Mouse (Mus musculus): Measurements from ENCODE around the gene Mindy3.
"Not testable (repeated sequence)": the region's sequence is repeated elsewhere in the genome, so short reads cannot be mapped to it uniquely, and the experiment has no call there.

The Mindy3 gene

DNA sequence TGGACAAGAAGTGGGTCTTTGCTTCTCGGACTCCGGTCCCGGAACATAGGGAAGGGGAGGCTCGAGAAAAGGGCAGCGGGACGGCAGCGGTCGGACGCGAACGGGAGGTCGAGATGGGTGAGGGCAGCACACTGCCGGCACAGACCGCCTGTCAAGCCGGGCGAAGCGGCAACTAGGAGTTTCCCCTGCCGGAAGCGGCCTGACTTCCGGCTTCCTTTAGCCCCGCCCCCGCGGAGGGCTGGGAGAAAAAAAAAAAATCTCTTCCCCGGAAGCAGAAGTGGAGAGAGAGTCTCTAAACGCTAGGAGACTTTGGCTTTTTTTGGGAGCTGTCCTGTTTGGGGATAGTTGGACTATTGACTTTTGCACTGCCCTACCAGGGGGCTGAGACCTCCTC, at the start of gene Mindy3:
Mindy3 (minus strand) TSS at position 209 of the 394 bp plus-strand sequence.
- DNase-seq: peak; percentile 82 to 87

DNA sequence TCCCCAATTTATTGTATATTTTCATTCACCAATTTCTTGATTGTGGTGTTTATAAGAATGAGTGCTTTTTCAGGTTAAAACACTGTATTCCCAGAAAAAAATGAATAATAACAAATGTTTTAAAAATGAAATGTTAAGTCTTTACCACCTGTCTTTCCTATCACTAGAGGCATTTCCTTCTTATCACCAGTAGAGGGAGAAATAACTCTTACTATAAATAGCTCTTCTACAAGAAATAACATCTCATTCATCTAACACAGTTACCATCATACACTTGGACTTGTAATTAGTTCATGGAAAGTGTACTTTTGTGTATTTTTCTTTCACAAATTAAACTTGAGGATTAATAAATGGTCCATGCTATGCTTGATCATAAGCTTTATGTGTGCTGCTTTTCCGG, 40.5 kb upstream of the Mindy3 start:
- DNase-seq: no peak

DNA sequence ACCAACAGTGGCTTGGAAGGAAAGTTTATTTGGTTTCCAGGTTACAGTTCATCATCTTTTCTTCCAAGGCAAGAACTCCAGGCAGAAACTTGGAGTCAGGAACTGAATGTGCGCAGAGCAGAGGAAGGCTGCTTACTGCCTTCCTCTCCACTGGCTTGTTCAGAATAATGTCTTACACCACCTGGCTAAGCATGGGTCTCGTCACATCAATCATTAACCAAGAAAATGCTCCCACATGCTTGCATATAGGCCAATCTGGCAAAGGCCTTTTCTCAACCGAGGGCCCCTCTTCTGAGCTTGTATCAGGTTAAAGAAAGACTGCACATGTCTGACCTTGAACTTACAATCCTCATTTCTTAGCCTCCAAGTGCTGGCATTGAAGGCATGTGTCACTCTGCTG, 30.8 kb upstream of the Mindy3 start:
- DNase-seq: no peak

DNA sequence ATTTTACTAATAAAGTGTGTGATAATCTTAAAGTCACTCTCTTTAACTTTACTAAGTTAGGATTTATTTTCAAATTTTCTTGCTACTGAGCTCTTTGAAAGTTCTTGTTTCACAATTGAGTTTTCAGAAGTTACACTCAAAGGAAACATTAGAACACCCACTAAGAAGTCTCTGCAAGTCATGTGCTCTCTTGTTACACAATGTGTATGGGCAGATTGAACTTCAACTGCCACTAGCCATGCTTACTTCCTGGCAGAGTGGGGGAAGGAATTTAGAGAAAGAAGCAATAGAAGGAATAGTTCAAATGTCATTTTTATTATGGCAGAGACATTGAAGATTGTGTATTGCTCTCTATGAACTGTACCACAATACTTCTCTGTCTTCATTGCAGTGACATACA, 20.9 kb upstream of the Mindy3 start:
- DNase-seq: no peak

DNA sequence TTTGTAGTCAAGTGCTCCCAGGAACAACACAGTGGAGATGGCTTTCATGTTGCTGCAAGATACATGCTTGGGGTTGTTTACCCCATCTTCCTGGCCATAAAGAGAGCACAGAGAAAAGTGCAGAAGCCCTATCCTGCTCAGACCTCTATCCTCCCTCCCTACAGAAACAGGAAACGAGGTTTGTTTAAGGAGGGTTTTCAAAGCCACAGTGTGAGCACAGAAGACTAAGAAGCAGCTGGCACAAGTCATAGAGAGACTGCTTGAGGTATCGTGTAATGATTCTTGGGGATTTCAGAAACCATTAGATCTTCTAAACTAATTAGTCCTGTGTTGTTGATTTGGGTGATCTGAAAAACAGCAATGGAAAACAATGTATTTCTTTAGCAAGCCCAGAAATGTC, 20.3 kb upstream of the Mindy3 start:
- peak in 1 of 2 experiments; percentile 17 for DNase-seq

DNA sequence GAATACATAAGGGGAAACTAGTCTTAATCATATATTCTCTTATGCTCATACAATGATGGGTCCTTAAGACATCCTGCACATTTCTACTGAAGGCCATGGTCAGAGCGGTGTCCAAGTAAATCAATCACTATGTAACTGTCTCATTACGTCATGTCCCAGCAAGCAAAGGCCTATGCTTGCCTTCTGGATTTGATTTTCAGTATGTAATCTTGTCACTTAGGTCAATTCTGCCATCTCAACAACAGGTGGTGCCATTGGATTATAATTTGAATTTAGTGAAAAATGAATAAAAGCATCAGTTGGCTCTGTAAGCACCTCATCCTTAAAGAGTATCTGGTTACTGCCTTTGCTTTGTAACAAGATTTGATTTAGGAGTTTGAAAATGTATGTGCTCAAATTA, 18.9 kb upstream of the Mindy3 start:
- no peak for DNase-seq

DNA sequence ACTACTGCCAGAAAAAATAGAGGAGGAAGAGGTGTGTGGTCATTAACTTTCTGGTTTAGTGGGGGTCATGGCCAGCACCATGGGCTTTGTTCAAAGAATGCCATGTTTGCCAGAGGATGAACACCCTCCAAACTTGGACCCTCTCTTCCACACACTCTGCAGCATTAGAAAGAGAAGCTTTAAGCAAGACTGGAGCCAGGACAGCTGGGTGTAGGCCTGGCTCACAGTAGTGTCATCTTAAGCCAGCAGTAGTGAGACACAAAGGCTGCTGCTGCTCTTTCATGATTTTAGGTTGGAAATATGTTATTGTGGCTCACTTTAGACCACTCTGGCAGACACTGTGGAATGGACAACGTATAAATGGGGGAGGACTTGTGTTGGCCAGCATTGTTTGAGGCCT, 12.8 kb upstream of the Mindy3 start:
- DNase-seq: no peak

DNA sequence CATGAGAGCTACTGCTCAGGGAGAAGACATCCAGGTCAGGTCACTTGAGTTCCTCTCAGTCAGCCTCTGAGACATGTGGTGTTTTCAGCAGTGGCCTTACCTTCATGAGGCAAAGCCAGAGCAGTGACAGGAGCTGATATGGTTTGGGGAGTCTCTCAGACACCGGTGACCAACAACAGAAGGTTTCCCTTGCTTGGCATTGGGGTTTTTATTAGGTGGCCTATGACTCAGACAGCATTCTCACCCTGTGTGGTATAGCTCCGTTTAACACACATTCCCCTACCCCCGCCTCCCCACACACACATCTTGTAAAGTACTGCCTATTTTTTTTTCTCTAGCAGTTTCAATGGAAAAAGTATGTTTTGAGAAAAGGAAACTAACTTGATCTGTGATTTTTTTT, 5.1 kb upstream of the Mindy3 start:
- no peak for DNase-seq

DNA sequence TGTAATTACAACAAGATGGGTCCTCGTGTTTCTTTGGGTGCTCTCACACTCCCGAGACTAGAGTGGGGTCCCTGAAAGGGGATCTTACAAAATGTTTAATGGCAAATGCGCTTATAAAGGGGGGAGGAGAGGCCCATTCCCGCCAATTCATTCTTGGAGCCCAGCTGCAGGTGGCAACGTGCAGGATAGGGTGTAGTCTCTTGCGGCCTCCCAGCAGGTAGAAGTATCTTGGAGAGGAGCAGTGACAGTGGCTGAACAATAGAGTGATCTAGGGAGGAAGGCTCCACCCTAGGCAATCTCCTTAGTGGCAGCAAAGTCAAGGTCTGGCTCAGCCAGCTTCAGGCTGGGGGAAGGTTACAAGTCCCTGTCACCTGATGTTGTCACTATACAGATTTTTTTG, 4.2 kb upstream of the Mindy3 start:
- DNase-seq: not testable (repeated sequence)

DNA sequence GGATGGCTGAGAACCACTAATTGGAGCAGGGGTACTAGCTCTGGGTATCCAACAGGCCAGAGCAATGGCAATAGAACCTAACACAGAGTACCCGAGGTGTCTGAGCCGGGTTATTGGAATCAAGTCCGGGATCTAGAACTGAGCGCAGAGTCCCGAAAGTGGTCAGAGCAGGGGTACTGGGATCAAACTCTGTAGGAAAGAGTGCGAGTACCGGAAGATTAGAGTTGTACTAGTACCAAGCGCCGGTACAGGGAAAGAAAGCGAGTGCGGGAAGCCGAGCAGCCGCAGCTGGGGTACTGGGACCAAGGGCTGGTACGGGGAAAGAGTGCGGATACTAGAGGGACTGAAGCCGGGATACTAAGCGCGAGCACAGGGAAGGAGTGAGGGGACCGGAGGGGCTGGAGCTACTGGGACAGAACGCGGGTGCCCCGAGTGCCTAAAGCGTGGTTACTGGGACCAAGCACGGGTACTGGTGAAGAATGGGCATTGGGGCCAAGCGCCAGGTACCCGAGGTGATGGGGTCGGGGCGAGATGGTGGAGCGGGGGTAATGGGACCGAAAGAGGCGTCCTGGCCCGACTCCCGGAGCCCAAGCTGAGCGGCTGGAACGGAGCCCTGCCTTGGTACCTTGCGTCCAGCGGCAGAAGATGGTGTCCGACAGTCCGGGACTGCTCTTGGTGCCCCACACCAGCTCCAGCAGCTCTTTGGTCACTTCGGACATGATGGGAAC, 572 bp downstream of the Mindy3 start:
- DNase-seq: peak; percentile 24 to 32

DNA sequence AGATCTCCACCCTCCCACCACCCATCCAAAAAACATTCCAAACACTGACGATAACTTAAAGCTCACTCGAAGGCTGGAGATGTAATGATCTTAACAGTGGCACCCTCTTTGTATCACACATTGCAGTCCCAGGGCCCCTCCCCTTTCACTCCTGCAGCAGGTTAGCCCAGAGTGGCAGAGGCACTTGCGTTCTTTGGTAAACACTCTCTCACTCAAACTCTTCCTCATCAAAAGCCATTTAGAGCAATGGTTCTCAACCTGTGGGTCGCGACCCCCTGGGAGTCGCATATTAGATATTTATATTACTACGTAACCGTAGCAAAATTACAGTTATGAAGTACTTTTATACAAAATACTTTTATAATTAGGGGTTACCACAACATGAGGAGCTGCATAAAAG, 1.1 kb downstream of the Mindy3 start:
- DNase-seq: no peak

DNA sequence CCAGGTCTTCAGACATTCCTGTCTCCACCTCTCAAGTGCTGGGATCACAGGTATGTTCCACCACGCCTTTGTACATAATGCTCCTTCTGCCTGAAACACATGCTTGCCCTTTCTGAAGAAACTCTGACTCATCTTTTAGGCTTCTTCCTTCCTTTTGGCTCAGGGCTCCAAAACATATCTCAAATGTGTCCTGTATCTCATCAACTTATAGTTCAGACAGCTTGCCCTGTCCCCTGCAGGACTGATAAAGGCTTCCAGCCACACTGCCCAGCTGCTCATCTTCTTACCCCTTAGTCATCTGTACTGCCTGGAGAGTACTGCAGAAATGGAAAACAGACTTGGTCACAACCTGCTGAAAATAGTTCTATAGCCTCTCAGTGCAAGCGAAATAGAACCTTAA, 7.0 kb downstream of the Mindy3 start:
- DNase-seq: no peak

DNA sequence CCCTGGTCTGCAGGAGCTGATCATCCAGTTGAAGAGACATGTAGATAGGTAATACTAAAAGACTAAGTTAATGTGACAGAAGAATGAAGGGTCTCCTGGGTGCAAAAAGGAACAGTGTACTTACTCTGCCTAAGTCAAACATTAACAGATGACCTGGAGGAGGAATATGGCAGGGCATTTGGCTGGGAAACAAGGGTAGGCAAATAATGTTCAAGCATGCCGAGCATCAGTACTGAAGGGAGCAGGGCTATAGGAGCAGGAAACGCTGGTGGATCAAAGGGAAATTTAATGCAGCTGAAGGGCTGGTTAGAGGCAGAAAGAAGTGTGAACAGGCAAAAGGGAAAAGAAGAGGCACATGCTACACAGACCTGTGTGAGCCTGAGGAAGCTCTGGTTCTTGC, 8.1 kb downstream of the Mindy3 start:
- no peak for DNase-seq

DNA sequence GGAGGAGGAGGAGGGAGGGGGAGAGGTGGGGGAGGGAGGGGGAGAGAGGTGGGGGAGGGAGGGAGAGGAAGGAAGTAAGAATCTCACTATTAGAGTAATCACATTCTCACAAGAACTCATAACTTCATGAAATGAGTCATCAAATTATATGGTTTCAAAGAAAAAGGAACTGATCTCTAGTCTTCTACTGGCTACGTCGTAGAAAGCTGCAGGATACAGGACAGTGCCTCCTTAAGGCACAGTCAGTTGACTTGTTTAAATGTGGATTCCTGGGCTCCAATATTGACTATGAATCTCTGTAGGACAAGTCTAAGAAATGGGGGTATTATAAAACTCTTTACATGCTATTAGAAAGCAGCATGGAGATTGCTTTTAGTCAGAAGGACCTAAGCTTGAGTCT, 12.5 kb downstream of the Mindy3 start:
- no peak for DNase-seq

DNA sequence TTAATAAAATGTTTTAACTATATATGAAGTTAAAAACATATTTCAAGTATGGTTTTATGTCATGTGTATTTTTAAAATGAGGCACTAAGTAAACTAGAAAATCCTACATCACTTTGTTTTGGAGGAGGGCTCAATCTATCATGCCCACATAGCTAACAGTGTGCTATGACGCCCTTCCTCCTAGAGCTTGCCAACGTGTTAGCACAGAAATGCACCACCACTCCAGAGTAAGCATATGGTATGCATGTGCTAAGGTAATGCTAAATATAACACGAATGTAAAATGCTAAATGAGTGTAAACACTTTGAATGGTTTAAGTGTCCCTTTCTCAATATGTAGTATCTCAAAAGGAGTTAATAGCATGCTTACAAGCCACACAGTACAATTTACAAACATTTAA, 16.8 kb downstream of the Mindy3 start:
- no peak for DNase-seq

DNA sequence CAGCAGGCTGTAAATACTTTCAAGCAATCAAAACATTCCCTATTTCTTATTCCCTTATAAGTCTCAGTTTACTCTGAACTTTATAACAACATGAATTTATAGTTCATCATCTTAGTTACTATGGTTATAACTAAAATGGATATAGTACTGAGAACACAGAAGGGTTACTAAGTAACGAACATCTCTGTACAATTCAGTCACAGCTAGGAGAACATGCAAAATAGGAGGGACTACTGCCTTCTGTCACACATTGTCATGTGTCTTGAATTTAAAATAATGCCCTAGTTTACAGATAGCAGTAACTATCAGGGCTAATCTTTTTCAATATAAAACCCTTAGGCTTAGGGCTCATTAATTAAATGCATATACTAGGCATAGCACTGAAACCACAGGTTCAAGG, 18.1 kb downstream of the Mindy3 start:
- DNase-seq: no peak

DNA sequence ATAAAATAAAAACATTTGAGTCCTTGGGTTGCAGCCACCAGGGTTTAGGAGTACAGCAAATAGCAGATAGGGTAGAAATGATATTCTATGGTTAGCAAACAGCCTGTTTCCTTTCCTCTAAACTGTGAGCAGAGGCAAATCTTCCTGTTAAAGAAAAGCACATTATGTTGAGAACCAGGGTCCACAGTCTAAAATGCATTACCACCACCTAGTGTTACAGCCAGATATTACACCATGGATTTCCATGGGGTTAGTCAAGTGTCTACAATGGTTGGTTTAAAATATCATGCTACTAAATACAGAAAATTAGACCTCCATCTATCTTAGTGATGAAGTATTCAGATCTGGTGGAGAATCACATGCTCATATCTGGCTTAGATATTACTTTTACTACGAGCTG, 30.2 kb downstream of the Mindy3 start:
- DNase-seq: no peak

DNA sequence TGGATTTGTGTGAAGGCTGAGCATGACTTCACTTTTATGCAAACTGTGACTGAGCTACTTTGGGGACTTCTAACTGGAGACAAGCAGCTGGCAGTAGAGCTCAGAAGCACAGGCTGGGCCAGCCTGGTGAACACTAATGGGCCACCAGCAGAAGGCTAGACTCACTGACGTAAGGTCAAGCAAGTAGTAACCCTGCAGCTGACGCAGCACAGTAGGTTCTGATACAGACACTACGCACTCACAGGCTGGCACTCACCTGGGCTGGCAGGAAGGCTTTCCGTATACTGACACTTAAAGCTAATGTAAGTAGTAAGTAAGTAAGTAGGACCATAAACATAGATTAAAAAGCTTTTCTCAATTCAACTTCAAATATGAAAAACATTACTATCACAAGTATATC, 30.7 kb downstream of the Mindy3 start:
- no peak for DNase-seq

DNA sequence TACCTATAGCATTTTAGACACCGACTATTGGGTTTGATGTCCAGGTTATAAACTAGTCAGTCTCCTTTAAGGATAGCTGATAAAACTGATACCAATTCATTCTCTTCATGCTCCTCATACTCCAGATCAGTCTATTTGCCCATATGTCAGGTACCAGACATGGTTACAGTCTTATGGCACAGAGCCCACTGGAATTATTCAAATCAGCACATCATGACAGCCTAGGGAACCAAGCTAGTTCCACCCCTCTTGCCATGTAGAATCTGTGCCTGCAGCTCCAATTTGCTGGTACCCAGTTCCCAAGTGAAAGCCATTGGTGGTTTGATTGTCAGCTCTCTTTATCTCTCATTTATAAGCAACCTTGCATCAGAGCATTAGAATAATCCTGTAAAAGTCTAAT, 34.9 kb downstream of the Mindy3 start:
- DNase-seq: no peak

DNA sequence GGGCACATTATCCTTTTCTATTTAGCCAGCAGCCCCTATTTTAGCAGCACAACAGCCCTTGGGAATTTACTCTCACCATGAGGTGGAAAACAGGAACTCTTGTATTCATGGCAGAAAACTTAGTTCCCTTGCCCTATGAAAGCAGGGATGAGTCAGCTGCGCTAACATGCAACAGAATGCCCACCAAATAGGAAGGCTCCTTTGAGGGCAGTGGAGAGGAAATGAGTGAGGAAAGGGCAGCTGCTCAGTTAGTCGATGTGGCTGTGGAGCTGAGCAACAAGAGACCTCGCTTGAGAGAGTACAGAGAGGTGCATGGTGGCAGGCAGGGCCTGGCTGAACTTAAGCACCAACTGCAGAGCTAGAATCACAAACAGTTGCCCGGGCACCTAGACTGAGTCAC, 36.6 kb downstream of the Mindy3 start:
- DNase-seq: no peak

DNA sequence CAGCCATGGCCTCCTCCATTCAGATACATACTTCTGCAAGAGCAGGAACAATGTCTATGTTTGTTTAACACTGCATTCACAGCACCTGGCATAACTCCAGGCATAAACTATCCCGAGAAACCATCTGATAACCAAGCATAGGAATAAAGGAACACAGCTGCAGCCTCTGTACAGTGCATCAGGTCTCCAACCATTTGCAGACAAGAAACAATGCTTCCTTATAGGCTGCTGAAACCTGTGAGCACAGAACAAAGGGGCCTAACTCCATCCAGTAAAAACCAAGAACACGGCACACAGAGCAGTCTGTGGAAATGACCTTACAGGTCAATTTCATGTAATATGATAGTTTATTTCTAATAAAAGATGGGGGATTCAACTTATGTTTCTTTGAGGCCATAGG, 39.0 kb downstream of the Mindy3 start:
- no peak for DNase-seq

DNA sequence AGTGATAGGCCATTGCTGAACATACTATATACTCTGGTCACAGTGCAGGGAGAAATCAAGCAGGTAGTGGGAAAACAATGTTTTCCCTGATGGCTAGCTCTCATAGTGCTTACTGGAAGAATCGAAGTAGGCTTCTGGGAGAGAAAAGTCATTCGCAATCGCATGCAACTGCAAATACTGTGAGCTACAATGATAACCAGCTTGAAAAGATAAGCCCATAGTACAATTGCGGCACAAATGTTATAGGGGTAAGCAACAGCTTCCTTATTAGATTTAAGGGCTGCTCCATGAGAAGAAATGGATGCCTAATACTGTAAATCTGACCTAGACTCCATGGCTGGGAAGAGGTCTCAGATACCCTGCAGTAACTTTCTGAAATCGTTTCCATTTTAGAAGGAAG, 40.7 kb downstream of the Mindy3 start:
- no peak for DNase-seq

DNA sequence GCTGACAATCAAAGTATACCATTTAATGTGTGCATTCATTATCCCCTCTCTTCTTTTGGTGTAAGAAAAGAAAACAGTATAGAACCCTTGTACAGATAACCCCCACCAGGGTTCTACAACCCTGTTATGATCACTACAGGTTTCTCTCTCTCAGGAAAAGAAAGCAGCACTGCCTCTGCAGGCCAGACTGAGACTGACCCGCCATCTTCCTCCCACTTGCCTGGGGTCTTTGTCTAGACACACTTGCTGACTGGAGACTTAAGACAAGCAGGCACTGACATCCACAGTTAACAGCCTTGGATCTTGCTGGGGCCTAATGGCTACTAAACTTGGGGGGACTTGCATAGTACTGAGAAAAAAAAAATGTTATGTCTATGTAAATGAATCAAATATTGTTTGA, 42.2 kb downstream of the Mindy3 start:
- no peak for DNase-seq

DNA sequence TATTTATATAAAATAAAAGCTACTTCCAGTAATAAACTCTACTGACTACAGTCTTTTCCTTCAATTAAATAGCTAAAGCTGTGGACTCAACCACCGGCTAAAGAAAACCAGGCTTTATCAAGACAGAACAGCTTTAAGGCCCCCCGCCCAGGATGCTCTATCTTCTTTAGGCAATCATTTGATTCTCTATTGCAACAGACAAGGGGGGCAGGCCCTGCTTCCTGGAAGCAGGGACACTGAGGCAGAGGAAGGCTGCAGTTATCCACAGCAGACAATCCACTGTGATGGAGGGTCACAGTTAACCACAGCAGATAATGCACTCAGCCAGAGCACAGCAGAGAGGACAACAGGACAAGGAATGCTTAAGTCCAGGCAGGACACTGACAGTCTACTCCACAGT, 46.4 kb downstream of the Mindy3 start:
- DNase-seq: no peak

DNA sequence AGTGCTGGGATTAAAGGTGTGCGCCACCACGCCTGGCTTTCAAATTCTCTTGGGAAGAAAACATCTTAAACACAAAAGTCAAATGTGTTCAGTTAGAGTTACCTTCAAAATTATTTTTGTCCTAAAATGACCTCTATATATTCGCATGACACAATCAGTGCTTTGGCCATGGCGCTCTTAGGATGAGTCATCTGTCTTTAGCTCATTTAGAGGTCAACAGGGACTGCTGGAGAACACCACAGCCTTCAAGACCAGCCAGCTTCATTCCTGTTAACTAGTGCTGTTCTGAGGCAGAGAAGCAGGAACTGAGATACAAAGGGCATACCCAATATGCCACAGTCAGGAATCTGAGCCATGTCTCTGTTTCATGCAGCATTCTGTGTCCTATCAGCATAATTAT, 47.9 kb downstream of the Mindy3 start:
- no peak for DNase-seq

DNA sequence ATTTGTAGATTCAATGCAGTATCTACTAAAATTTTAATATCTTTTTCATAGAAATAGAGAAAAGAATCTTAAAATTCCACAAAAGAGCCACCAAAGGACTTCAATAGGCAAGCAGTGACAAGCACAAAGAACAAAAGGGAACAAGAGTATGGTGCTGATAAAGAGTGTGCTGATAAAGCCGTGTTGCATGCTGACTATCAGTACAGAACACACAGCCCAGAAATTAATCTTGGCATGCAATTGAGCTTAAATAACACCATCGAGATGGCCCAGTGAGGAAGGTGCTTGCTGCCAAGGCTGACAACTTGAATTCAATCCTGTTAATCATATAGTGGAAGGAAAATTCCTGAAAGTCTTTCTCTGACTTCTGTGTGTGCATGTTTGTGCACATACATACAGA, 50.8 kb downstream of the Mindy3 start:
- no peak for DNase-seq

Data from thymus, adult 18-20 months (tissue).